Mouse (Mus musculus) layer of hippocampus, adult 9-10 months (tissue): ENCODE measurements around the gene Asb4.

ENCODE experiments used
- DNase-seq: peaks from one replicate; pipeline ENCODE4 v3.0.0; 2022; ENCODE audit warnings: low spot score

Gene Asb4

DNA sequence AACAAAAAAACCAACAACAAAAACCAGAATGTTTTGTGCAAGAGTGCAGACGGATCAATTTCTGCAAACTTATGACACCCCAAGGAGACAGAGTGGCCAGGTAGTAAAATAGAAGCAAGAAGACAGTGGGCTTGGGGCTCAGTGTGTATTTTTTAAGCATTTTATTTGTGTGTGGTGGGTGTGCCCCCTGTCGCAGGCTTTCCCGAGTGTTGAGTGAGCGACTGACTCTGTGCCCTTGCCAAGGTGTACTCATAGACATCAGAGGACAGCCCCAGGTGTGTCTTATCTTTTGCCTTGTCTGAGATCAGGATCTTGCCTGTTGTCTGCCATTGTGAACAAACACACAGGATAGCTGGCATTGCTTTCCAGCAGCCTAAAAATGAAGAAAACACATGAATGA, 63.8 kb downstream of the Asb4 start:
- no peak for DNase-seq

DNA sequence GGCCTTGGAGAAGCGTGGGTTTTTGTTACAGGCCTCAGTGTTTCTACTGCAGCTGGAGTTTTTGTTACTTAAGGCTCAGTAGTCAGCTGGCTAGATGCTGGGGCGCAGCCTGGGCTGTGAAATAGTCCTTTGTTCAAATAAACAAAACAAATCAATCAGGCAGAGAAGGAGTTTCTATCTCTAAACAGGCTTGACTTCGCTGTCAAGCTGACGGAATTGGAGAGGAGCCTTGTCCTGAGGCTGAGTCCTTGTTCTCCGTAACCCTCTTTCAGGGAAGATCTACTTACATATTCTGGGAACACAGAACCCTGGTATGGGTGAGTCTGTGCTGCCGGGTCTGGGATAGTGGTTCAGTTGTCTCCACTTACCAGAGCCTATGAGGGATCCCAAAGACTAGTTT, 64.4 kb downstream of the Asb4 start:
- no peak for DNase-seq

DNA sequence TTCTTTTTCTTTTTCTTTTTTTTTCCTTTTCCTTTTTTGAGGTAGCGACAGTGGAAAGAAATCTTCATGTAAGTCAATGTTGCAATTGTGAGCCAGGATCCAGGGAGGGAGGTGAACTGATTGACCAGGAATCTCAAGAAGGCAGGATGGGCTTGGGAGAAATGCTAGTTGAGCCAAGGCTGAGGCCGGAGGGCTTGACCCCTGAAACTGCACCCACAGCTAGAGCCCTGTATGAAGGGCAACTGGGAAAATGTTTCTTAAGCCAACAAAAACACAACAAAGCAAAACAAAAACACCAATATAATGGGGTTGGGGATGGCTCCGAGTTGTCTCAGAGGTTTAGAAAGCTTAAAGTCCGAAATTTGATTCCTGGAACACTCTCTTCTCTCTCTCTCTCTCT, 65.2 kb downstream of the Asb4 start:
- no peak for DNase-seq

- DNase-seq, result no peak
Observed at GRCm38 (mm10) chr6:5449878-5450277, 66.7 kb downstream of the Asb4 start.

GRCm38 (mm10) chr6:5455836-5456235, 72.7 kb downstream of the Asb4 start:
- no peak for DNase-seq

DNA sequence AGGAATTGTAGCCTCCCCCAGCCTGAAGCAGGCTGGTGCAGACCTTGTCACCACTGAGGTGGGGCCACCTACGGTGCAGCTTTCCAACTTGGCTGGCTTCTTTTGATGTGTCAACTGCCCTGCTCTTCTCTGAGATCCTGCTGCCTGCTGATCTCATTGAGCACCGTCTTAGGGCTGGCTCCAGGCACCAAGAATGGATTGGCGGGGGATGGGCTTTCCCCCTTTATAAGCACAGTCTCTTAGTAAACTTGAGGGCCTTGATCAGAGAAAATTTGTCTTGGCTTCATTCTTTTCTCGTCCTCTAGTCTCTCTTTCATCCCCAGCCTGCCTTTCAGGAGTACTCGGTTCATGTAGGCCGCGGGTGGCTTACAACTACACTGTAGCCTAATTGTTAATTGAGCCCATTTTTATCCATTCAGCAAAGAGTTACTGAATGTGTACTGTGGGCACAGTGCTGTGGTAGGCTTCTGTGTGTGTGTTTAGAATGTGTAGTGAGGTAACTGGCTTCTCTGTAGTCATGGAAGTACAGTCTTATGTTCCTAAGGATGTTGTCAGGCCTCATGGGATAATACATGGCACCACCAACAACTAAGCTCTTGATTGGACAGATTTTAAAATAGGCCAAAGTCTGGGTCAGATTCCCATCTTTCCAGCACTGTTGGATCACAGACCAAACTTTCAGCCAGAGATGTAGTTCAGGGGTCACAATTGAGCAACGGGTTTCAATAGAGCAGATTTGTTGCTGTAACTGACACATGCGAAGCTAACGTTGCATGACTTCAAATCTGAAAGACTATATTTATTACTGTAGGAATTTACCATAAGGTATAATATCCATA, 87.5 kb downstream of the Asb4 start:
- no peak for DNase-seq

DNA sequence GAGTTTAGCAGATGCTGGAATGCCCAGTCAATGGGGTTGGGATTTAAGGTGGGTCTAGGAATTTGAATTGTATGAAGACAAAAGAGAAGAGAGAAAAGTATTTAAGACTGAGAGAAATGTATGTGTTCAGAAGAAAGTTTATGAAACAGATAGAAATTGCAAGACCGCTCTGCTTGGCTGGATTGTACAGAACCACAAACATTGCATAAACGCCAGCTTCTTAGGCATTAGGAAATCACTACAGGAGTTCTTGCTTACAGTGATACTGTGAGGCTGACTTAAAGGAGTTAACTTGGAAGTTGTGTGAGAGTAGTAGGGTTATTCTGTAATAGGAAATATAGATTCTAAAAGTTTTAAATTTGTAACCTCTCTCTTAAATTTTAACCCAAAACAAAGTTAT, 89.5 kb downstream of the Asb4 start:
- no peak for DNase-seq

- DNase-seq, result no peak
Observed at GRCm38 (mm10) chr6:5474021-5474420, 90.8 kb downstream of the Asb4 start.

GRCm38 (mm10) chr6:5481066-5481465, 97.9 kb downstream of the Asb4 start:
- DNase-seq, result no peak

GRCm38 (mm10) chr6:5482270-5482783, 99.1 kb downstream of the Asb4 start:
- DNase-seq, result no peak
